Mouse (Mus musculus) thymus, postnatal 0 days (tissue): ENCODE results near the gene Nup107. TPM values are rescaled to one million over a fixed set of nuclear protein-coding genes. Genes with fewer than 3 reads are reported as not detected.

Source experiments
- DNase-seq: peaks from one replicate; pipeline ENCODE4 v3.0.0-alpha.2; 2015; ENCODE audit warnings: low spot score
- polyA plus RNA-seq: library from polyadenylated mRNA; unstranded; fragments of >200 nt; fragmentation: Nextera tagmentation; extraction: Ambion mirVana; gene quantifications from 2 replicates; pipeline ENCODE4 v1.2.1, GENCODE M21; 2015

Gene Nup107
- polyA plus RNA-seq, 1 experiment from 2014 or later = 73.7 TPM

DNA sequence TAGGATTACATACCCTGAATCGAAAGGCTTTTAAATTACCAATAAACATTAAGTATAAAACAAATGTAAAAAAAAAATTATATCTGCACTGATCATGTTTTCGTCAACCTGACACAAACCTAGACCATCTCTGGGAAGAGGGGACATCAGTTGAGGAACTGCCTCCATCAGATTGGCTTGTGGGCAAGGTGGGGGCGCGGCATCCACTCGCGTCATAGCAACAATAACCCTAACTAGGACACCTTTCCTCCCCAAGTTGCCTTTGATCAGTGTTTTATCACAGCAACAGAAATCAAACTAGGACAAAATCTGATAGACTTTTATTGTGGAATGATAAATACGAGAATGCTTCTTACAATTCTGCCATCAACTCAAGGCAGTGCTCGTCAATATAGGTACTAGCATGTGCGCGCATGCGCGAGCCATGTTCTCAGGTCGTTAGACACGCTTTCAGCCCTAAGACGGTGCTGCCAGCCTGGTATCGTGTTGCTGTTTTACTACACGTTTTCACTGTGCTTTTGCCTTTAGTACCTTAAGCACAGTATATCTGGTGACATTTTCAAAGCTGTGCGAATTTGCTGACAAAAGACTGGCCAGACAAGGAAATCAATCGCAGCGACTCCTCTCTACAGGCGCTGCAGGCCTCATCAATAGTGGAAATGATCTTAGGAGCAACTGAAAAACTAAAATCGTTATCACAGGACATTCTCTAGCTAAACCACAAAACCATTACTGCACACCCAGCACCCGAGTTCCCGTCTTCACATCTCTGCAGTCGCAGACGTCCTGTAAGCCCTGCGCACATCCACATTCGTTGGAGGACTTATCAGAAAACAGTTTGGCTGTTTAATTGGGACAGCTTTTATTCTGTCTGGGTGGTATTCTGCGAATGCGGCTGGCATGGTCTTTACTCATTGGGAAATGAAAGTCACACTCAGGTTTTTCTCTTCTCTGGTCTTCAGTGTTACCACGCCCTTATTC, 11.7 kb upstream of the Nup107 start:
- peak; percentile 52 for DNase-seq

GRCm38 (mm10) chr10:117801886-117802285, 9.4 kb upstream of the Nup107 start:
- DNase-seq = no peak

DNA sequence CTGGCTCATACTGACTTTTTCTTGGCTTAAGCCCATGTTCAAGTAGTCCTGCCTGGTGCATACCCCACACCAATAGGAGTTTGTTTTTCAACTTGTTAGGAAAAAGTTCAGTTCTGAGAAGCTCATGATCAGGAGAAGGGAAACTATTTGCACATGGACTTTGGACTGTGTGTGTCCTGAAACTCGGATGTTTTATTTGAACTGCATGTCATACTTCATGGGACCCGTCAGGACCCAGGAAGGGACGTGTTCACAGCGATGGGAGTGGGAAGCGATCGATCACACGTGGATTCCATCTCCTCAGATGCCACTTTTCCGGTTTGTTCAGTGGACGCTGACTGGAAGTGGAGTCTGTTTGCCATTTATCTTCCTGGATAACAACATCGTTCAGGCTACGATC, 7.3 kb upstream of the Nup107 start:
- DNase-seq = no peak

DNA sequence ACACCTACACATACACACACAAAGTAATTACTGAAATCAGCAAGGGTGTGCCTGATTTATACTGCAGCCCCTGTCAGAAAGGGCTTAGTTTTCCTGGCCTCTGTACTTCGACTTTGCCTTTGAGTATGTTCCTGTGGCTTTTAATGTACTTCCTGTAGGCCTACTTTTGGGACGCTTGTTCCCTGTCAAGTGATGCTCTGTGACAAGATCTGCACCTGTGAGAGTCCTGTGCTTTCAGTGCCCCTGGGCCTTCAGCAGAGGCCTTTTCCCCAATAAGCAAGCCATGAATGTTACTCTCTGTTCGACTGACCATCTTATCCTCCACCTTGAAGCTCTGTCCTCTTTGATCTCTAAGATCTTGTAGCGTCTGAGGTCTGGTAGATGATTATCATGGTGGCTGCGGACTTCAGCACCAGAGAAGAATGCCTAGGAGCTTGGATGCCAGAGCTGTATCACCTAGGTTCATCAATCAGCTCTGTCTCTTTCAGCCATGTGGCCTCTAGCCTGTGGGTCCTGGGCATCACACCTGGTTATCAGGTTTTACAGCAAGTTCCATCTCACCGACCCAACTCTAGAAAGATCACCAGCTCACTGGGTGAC, 6.0 kb upstream of the Nup107 start:
- peak; percentile 77 for DNase-seq

- DNase-seq = no peak
These were observed 5.2 kb upstream of the Nup107 start for GRCm38 (mm10) chr10:117797684-117798083.

GRCm38 (mm10) chr10:117797106-117797505, 4.6 kb upstream of the Nup107 start:
- no peak for DNase-seq

DNA sequence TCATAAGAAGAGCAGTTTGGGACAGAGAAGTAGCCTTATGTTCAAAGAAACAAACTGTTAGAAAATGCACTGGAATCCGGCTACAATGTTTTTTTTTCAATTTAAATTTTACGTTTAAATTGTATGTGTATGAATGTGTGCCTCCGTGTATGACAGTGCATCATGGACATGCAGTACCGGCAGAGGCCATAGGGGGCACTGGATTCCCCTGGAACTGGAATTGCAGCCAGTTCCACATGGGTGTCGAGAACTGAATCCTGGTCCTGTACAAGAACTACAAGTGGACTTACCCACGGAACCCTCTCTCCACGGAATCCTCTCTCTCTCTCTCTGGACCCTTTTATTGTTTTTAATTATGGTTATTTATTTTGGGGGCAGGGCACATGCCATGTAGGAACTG, 3.7 kb upstream of the Nup107 start:
- DNase-seq = no peak

- no peak for DNase-seq
These were observed 2.7 kb upstream of the Nup107 start for GRCm38 (mm10) chr10:117795206-117795605.

GRCm38 (mm10) chr10:117793436-117794030, 1.0 kb upstream of the Nup107 start:
- DNase-seq = no peak

- no peak for DNase-seq
These were observed 1.4 kb downstream of the Nup107 start for GRCm38 (mm10) chr10:117791171-117791470.

- no peak for DNase-seq
These were observed 1.9 kb downstream of the Nup107 start for GRCm38 (mm10) chr10:117790421-117791170.

GRCm38 (mm10) chr10:117790011-117790410, 2.5 kb downstream of the Nup107 start:
- DNase-seq = no peak

- DNase-seq = peak; percentile 54
These were observed 7.9 kb downstream of the Nup107 start for GRCm38 (mm10) chr10:117784646-117785045.

- DNase-seq = no peak
These were observed 8.6 kb downstream of the Nup107 start for GRCm38 (mm10) chr10:117783786-117784420.

DNA sequence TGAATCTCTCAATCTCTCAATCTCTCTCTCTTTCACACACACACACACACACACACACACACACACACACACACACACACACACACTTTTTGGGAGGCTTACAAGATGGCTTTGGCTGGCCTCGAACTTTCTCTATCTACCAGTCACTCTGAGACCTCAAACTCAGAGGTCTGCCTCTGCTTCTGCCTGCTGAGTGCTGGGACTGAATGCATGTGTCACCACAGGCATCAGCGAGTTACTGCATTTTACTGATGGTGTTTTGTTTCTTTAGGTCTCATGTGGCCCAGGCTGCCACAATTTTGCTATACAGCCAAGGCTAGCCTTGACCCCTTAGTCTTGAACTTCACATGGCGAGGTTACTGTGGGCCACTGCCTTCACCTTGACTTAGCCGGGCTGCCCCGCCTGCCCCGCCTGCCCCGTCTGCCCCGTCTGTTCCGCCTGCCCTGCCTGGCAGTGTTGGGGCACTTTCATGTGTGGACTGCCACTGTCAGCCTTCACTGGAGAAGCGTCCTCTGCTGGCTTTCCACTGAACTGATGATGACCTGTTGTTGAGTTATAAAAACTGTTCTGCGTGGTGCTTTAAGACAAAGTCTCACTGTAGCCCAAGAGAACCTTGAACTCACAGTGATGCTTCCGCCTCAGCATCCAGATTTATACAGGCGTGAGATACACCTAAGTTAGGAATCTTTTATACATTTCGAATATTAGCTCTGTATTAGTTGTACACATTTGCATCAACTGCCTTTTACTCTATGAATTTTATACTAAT, 9.8 kb downstream of the Nup107 start:
- no peak for DNase-seq

DNA sequence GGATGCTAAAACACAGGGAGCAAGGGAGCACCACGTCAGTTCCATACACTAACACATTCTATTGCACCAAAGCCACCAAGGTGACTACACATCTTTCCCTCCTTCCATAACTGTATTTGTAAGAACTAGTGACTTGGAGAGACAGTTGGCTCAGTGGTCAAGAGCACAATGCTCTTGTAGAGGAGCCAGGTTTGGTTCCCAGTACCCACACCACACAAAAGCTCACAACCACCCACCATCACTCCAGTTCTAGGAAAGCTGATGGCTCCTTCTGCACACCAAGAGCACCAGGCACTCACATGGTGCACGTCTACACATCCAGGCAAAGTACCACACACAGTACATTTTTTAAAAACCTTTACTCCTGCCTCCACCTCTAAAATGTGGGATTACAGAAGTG, 10.4 kb downstream of the Nup107 start:
- DNase-seq = no peak

DNA sequence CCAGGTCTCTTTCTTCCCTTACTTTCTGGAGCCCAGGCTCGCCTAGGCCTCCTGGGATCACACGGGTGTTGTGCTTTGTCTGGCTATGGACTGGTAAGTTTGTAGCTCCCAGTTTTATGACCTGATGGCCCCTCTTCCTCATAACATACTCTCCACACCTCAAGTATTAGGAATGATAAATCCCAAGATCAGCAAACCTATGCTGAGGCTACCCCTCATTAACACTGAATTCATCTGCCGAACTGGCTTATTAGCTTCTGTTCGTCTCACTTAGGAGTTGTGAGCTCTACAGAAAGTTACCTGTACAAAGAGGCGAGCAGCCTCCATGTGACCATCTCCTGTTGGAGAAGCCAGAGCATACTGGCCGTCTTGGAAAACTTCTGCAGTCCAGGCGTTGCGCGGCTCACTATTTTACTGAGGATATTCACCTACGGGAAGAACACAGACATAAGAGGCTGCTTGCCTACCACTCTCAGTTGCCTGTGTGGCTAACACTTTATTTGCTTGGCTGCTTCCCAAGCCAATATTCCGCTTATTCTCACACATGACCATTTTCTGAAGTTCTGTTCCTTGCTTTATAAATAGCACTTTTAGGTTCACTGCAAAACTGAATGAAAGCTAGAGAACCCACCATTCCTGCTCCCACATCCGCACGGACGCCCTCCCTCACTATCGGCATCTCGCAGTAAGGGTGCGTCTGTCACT, 11.3 kb downstream of the Nup107 start:
- DNase-seq = no peak

- DNase-seq = no peak
These were observed 12.1 kb downstream of the Nup107 start for GRCm38 (mm10) chr10:117780306-117780911.

DNA sequence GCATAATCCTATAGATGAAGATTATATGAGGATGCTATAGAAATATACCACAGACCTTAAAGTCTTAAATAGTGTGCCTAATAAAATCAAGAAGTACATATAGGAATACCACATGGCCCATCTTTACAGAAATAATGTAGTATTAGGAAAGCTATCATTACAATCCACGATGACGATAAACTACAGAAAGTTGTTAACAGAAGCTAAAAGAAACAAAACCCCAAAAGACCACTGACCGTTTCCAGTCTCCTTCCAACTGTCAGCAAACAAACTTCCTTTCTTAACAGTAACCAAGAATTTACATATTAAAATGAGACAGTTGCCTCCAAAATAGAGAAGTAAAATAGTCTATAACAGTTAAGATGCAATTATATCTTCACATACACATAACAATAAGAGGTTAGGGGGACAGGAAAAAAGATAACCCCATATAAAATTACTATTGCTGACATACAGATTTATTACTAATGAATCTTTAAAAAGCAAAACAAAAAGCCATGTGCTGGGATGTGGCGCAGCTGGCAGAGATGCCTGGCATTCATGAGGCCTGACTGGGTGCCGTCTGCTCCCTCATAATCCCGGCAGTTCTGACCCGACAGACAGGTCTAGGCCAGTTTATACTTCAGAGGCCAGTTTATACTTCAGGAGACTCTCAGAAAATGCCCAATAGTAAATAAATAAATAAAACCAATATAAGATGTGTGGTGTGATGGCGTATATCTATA, 12.8 kb downstream of the Nup107 start:
- DNase-seq = no peak
